Mouse (Mus musculus) neural tube, embryonic 11.5 days (tissue): Measurements from ENCODE around the gene Efna1. TPM values are rescaled to one million over a fixed set of nuclear protein-coding genes. Genes with fewer than 3 reads are reported as not detected.

Experiments
- ATAC-seq: fragments of 200-750 bp; cut with Nextera tagmentation; 2 replicates; pipeline ENCODE4 v1.8.0; 2017; ENCODE audit warnings: moderate number of reproducible peaks, mild to moderate bottlenecking, moderate TSS enrichment, moderate library complexity; ENCODE audit not compliant: insufficient read depth, low FRiP score, low TSS enrichment
- DNase-seq: peaks from one replicate; pipeline ENCODE4 v3.0.0-alpha.2; 2015; ENCODE audit warnings: low spot score
- H3K27ac ChIP-seq: fragments of 300-500 bp; sonication (generic); 2 replicates; pipeline ENCODE4 v1.5.1; 2014; ENCODE audit warnings: low read depth, mild to moderate bottlenecking, low read length
- H3K27me3 ChIP-seq: fragments of 300-500 bp; sonication (generic); 2 replicates; pipeline ENCODE4 v1.6.1; 2014; ENCODE audit warnings: mild to moderate bottlenecking, low read length, mixed read lengths; ENCODE audit not compliant: control insufficient read depth, insufficient read depth
- H3K36me3 ChIP-seq: fragments of 300-500 bp; sonication (generic); 2 replicates; pipeline ENCODE4 v1.6.1; 2014; ENCODE audit warnings: mild to moderate bottlenecking, low read length, moderate library complexity, mixed read lengths; ENCODE audit not compliant: control insufficient read depth, insufficient read depth
- H3K4me1 ChIP-seq: fragments of 300-500 bp; sonication (generic); 2 replicates; pipeline ENCODE4 v1.6.1; 2014; ENCODE audit warnings: low read length, mixed read lengths; ENCODE audit not compliant: control insufficient read depth, insufficient read depth
- H3K4me2 ChIP-seq: fragments of 300-500 bp; sonication (generic); 2 replicates; pipeline ENCODE4 v1.6.1; 2014; ENCODE audit warnings: low read depth, mild to moderate bottlenecking, moderate library complexity
- H3K4me3 ChIP-seq: fragments of 300-500 bp; sonication (generic); 2 replicates; pipeline ENCODE4 v1.5.1; 2014; ENCODE audit warnings: low read depth, low read length
- H3K9ac ChIP-seq: fragments of 300-500 bp; sonication (generic); 2 replicates; pipeline ENCODE4 v1.6.1; 2014; ENCODE audit warnings: mild to moderate bottlenecking, low read length
- H3K9me3 ChIP-seq: fragments of 300-500 bp; sonication (generic); 2 replicates; pipeline ENCODE4 v1.6.1; 2016; ENCODE audit warnings: low read length; ENCODE audit not compliant: control insufficient read depth
- WGBS: fragments of 180-500 bp; shearing (Covaris S2); extraction: QIAGEN DNeasy Blood & Tissue Kit; methylation state at CpG from one replicate; pipeline ENCODE4 v1.1.7; 2014; 5-methylcytosine and 5-hydroxymethylcytosine counted together
- polyA plus RNA-seq: library from polyadenylated mRNA; unstranded; fragments of >200 nt; fragmentation: Nextera tagmentation; extraction: Ambion mirVana; gene quantifications from 2 replicates; pipeline ENCODE4 v1.2.1, GENCODE M21; 2014

Efna1 gene
- polyA plus RNA-seq, 1 experiment from 2014 or later: 13.7 TPM

GRCm38 (mm10) chr3:89315195-89315929, 34.4 kb upstream of the Efna1 start:
- Histone ChIP-seq H3K4me3 (peak overlapping the region; percentile 24), H3K27me3 (peaks cover 38% of the 10 kb centered on the region), H3K9me3 (no peaks in the 10 kb centered on the region), H3K4me1 (peaks cover 35% of the 10 kb centered on the region), H3K27ac (no peak overlapping the region), H3K9ac (peak overlapping the region; percentile 35), H3K36me3 (no peaks in the 10 kb centered on the region), H3K4me2 (peak overlapping the region; percentile 48)
- 6% methylated on average over 22 of the region's 26 CpGs for WGBS
- DNase-seq (peak; percentile 89), ATAC-seq (peak; percentile 25)

GRCm38 (mm10) chr3:89314791-89315190, 33.8 kb upstream of the Efna1 start:
- DNase-seq: no peak
- H3K4me2 ChIP-seq: peak overlapping the region; percentile 48; the same call in 1 of the 2 replicates
- ATAC-seq: no peak
- no peaks in the 10 kb centered on the region for H3K9me3 ChIP-seq
- no peak overlapping the region for H3K9ac ChIP-seq
- H3K4me1 ChIP-seq: peaks cover 29% of the 10 kb centered on the region
- 50% methylated on average over 2 of the region's 2 CpGs for WGBS
- H3K36me3 ChIP-seq: no peaks in the 10 kb centered on the region
- H3K4me3 ChIP-seq: no peak overlapping the region
- peaks cover 32% of the 10 kb centered on the region for H3K27me3 ChIP-seq
- no peak overlapping the region for H3K27ac ChIP-seq

DNA sequence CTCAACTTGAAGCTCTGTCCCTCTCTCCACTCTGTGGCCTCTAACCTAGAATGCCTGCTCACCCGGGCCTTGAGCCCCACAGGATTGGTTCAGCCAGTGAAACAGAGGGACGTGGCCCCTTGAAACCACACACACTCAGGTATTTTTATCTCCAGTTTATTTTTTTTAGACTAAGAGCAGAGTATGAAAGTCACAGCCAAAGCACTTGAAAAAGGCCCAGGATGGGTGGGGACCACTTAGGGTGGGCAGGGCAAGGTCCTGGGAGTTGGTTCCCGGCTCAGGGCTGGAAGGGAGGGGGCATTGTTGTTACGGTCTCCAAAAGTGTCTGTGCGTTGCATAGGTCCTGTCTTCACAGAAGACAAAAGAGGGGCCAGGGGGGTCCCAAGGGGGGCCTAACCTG, 33.4 kb upstream of the Efna1 start:
- 75% methylated on average over 5 of the region's 5 CpGs for WGBS
- no peak overlapping the region for H3K27ac ChIP-seq
- no peaks in the 10 kb centered on the region for H3K36me3 ChIP-seq
- H3K9me3 ChIP-seq: no peaks in the 10 kb centered on the region
- no peak overlapping the region for H3K4me3 ChIP-seq
- H3K4me1 ChIP-seq: peaks cover 24% of the 10 kb centered on the region
- no peak overlapping the region for H3K9ac ChIP-seq
- no peak for DNase-seq
- ATAC-seq: no peak
- no peak overlapping the region for H3K4me2 ChIP-seq
- peaks cover 28% of the 10 kb centered on the region for H3K27me3 ChIP-seq

DNA sequence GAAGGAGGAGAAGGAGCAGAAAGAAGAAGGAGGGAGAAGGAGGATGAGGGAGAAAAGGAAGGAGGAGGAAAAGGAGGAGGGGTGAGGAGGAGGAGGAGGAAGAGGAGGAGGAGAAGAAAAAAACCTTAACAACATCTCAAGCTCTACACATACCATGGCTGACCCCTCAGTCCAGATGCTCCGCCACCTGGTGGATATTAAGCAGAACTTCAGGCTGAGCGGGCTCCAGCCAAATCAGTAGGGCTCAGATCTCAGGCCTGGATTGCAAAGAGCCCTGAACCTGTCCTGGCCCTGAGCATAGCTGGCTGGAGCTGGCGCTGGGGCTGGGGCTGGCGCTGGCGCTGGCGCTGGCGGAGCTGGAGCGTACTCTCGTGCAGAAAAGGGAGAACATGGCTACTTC, 27.1 kb upstream of the Efna1 start:
- Histone ChIP-seq H3K27me3 (no peaks in the 10 kb centered on the region), H3K9me3 (no peaks in the 10 kb centered on the region), H3K4me2 (no peak overlapping the region), H3K4me3 (no peak overlapping the region), H3K4me1 (no peaks in the 10 kb centered on the region), H3K27ac (no peak overlapping the region), H3K36me3 (no peaks in the 10 kb centered on the region), H3K9ac (no peak overlapping the region)
- 4% methylated on average over 9 of the region's 9 CpGs for WGBS
- DNase-seq (peak; percentile 80), ATAC-seq (peak; percentile 83; the same call in 1 of the 2 replicates)

- no peak overlapping the region for H3K9ac ChIP-seq
- WGBS: 46% methylated on average over 8 of the region's 8 CpGs
- H3K9me3 ChIP-seq: no peaks in the 10 kb centered on the region
- DNase-seq (no peak), ATAC-seq (no peak)
- H3K36me3 ChIP-seq: no peaks in the 10 kb centered on the region
- no peaks in the 10 kb centered on the region for H3K27me3 ChIP-seq
- H3K4me1 ChIP-seq: no peaks in the 10 kb centered on the region
- no peak overlapping the region for H3K4me2 ChIP-seq
- 0 out of 2 replicates have a peak overlapping the region, but pooled peaks have one; percentile 9 for H3K4me3 ChIP-seq
- no peak overlapping the region for H3K27ac ChIP-seq
These were observed 24.8 kb upstream of the Efna1 start for GRCm38 (mm10) chr3:89305551-89306325.

- ATAC-seq: no peak
- Histone ChIP-seq H3K27me3 (no peaks in the 10 kb centered on the region), H3K27ac (no peak overlapping the region), H3K9me3 (no peaks in the 10 kb centered on the region), H3K36me3 (no peaks in the 10 kb centered on the region), H3K4me2 (no peak overlapping the region), H3K9ac (no peak overlapping the region), H3K4me1 (no peaks in the 10 kb centered on the region), H3K4me3 (no peak overlapping the region)
- DNase-seq: no peak
- WGBS: 70% methylated on average over 4 of the region's 4 CpGs
These were observed 24.2 kb upstream of the Efna1 start for GRCm38 (mm10) chr3:89305105-89305504.

DNA sequence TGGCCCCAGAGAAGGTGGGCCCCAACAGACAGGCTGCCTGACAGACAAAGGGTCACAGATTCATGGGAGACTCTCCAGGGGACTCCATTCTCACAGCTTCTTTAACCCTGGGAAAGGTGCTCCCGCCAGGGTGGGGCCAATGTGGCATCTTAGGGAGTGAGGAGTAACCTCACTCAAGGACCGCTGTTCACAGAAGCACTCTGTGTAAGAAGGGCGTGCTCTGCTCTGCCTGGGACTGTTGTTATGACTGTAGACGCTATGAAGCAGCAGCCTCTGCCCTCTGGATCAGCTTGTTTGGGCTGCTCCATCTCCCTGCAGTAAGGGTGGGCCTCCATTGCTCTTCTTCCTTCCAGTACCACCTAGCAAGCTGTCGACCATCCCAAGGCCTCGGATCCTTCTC, 23.5 kb upstream of the Efna1 start:
- Histone ChIP-seq H3K4me3 (no peak overlapping the region), H3K9ac (no peak overlapping the region), H3K9me3 (no peaks in the 10 kb centered on the region), H3K27ac (no peak overlapping the region), H3K4me1 (no peaks in the 10 kb centered on the region), H3K4me2 (no peak overlapping the region), H3K27me3 (no peaks in the 10 kb centered on the region), H3K36me3 (no peaks in the 10 kb centered on the region)
- DNase-seq (no peak), ATAC-seq (no peak)
- WGBS: 80% methylated on average over 6 of the region's 6 CpGs

GRCm38 (mm10) chr3:89300514-89300913, 19.6 kb upstream of the Efna1 start:
- ATAC-seq: no peak
- no peak for DNase-seq
- Histone ChIP-seq H3K4me1 (no peaks in the 10 kb centered on the region), H3K9me3 (no peaks in the 10 kb centered on the region), H3K27me3 (no peaks in the 10 kb centered on the region), H3K27ac (no peak overlapping the region), H3K4me3 (no peak overlapping the region), H3K4me2 (no peak overlapping the region), H3K9ac (no peak overlapping the region), H3K36me3 (no peaks in the 10 kb centered on the region)
- 61% methylated on average over 2 of the region's 2 CpGs for WGBS

DNA sequence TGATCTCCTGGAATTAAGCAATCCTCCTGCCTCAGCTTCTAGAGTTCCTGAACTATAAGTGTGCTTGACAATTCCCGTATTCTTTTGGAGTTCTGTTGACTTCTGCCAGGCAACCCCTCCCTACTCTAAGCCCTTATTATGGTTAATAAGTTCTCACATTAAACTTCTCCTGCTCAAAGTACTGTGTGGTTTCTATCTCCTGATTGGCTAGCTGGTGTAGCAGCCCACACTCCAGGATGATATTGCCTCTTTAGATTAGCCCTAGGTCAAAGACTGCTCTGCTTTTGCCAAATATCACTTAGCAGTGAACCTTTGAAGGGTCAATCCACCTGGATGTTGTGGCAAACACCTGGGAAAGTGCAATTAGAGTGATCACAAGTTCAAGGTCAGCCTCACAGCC, 19.1 kb upstream of the Efna1 start:
- Histone ChIP-seq H3K9me3 (no peaks in the 10 kb centered on the region), H3K36me3 (no peaks in the 10 kb centered on the region), H3K4me1 (no peaks in the 10 kb centered on the region), H3K4me2 (no peak overlapping the region), H3K27ac (no peak overlapping the region), H3K27me3 (no peaks in the 10 kb centered on the region), H3K4me3 (no peak overlapping the region), H3K9ac (no peak overlapping the region)
- no peak for DNase-seq
- 65% methylated on average over 1 of the region's 1 CpGs for WGBS
- ATAC-seq: no peak
